Mouse (Mus musculus): ENCODE measurements around the gene Ddx1.

DNA sequence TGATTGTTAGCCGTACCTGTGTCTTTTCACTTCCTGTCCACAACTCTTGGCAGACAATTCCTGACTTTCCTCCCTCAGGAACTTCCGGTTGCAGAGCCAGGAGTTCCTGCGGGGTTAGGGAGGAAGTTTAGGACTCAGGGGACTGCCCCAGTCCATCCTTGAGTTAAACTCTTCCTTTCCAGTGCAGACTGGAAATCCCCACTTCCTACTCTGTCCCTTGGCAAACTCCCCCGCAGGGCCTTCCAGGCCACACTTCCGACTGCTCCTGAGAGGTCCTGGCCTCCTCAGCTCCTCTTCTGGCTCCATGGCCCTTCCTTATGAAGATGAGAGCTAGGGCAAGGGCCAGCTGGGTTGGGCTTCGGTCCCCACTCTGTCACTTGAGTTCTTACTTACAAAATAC lies 71.4 kb downstream of the Ddx1 start:
- no peak for TF ChIP-seq USF1 (IDR thresholded peaks at IDR 0.05; ENCODE audit: low read depth)
- TF ChIP-seq MAX (IDR thresholded peaks at IDR 0.05; ENCODE audit: low read depth) = no peak
- TF ChIP-seq POLR2A (IDR thresholded peaks at IDR 0.05; ENCODE audit: insufficient read length, low read depth) = no peak
- TF ChIP-seq POLR2AphosphoS2 (IDR thresholded peaks at IDR 0.05; ENCODE audit: insufficient read length, low read depth) = no peak
